Mouse (Mus musculus) urinary bladder, postnatal 36 days (tissue): Measurements from ENCODE around the gene Nck2.
A peak's percentile ranks its signal among the peaks of the same experiment; 100 is the strongest.

Source experiments
- DNase-seq, 2 experiments: peaks; one replicate each; pipeline ENCODE4 v3.0.0; 2022; ENCODE audit warnings: low spot score in 2 of 2, mixed read lengths in 1 of 2

The Nck2 gene

GRCm38 (mm10) chr1:43433853-43434252 lies 10.5 kb upstream of the Nck2 start:
- no peak for DNase-seq

DNA sequence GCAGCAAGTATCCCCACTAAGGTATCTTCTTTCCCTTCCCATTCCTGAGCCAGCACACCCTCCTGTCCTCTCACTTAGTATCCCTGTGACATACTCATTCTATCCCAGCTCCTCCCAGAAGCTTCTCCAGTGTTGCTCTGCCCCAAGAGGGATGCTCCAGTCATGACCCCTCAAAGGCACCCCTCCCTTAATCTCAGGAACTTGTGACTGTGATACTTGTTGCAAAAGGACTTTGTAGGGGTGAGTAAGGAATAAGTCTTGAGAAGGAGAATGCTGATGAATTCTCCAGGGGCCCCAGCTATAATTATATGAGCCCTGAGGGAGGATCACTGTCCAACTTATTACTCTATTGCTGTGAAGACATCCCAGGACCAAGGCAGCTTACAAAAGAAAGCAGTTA lies 7.8 kb upstream of the Nck2 start:
- no peak for DNase-seq

GRCm38 (mm10) chr1:43439261-43439660 lies 5.1 kb upstream of the Nck2 start:
- no peak for DNase-seq

DNA sequence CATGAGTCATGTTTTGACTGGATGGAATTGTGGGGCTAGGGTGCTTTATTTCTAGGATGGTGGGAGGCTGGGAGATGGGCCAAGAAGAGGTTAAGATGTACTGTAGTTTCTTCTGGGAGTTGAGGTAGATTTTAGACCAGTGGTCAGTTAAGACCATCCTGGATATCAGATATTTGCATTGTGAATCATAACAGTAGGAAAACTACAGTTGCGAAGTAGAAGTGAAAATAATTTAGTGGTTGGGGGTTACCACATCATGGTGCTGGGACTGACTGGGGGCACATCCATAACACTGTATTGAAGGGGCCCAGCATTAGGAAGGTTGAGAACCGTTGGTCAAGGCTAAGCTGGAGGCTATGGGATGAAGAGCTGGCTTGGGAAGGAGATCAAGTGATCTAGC lies 1.8 kb upstream of the Nck2 start:
- no peak for DNase-seq

- DNase-seq, result peak; percentile 69
Observed at GRCm38 (mm10) chr1:43445170-43446088, 1.1 kb downstream of the Nck2 start.

DNA sequence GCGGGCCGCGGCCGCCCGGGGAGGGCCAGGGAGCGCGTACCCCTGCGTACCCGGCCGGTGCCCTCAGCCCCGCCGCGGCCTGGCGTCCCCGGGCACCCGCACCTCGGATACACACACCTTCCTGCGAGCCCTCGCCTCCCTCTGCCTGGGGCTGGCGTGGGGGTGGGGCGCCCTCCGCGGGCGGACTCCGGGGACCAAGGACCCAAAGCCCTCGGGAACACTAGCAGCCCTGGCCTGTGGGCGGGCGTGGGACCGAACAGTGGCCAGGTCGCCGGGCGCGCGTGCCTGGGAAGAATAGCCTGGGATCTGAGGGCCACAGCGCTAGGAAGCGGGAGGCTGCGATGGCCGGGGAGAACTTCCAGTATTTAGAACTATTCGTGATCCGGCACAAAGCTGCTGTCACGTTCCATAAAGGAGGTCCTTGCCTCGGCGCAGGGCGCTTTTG lies 1.7 kb downstream of the Nck2 start:
- peak in 1 of 2 experiments; percentile 39 for DNase-seq

DNA sequence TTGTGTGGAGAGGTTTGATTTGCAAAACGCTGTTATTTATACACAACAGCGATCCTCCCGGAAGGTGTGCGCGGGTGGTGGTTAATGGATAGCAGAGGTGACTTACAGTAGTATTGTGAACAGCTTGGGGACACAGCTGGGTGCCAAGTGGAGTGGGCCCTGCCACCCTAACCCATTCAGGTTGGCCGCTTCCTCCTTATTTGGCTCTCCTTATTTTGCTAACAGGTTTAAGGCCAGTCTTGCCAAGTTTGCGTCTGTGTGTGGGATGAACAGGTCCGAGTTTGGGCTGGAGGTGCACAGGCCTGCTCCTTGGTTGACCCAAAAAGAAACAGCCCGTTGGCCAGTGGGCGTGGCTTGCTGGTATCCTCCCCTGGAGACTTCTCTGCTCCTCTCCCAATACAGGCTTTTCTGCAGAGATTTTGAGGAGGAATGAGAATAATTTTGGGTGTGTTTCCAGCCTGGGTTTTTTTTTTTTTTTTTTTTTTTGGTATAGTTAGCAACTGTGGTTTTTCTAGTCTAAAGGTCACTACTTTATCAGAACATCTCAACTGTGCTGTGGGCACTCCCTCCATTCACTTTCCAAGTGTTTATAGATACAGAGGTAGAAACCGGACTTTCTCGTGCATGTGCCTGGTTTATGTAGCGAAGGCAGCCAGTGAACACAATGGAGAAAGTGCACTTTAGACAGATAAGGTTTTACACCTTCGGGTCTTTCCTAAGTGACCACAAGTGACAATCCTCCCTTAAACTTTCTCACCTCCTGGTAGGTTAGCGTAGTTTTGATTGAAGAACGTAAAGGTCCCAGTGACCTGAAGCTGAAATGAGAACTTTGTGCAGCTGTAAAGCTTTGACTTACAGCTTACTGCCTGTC lies 2.6 kb downstream of the Nck2 start:
- peak in 1 of 2 experiments; percentile 45 for DNase-seq

- no peak for DNase-seq
Observed at GRCm38 (mm10) chr1:43447602-43448287, 3.4 kb downstream of the Nck2 start.

GRCm38 (mm10) chr1:43450811-43451210 lies 6.4 kb downstream of the Nck2 start:
- no peak for DNase-seq

DNA sequence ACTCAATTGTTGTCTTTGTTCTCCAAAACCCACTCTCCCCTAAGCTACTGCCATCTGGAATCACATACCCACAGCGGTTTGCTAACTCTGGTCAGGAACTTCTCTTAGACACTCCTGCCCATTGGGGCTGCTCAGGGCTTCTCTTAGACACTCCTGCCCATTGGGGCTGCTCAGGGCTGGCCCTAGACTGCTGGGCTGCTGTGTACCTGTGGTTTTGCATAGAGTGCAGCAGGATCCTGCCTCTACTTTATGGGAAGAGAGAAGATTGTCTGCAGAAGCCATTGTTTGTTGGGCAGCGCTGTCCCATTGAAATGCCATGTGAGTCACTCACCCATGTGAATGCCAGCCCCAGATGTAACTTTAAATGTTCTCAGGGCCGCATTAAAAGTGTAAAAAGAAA lies 9.3 kb downstream of the Nck2 start:
- no peak for DNase-seq

- no peak for DNase-seq
Observed at GRCm38 (mm10) chr1:43454741-43455140, 10.4 kb downstream of the Nck2 start.

GRCm38 (mm10) chr1:43455196-43455595 lies 10.8 kb downstream of the Nck2 start:
- DNase-seq, result no peak

DNA sequence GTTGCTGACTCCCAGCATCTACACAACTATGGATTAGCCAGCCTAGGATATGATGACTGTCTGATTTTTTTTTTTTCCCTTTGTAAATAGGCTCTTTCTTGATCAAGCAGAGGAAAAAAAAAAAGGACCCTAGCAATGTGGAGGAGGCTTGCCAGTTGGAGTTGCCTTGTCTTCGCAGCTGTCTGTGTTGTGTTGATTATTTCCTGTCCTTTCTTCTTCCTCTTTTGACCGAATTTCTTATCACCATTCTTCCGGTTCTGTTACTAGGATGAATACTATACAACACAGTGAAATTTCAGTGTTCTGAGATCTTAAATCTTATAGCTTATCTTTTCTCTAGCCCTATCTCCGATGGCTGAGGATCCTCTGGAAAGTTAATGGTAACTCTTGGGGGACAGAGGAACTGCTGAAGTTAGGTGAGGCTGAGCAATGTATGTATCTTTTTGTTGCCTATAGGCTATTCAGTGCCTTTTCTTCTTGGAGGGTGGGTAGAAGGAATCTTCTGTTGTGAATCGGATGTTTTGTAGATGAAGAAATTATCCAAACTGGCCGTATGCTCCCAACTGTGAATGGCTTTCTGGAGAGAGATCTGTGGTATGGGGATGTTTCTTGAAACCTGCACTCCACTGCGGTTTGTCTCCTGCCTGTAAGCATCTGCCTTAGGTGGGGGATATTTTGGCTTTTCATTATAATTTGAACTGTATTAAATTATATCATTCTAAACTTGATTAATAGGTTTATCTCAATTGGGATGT lies 12.8 kb downstream of the Nck2 start:
- no peak for DNase-seq

DNA sequence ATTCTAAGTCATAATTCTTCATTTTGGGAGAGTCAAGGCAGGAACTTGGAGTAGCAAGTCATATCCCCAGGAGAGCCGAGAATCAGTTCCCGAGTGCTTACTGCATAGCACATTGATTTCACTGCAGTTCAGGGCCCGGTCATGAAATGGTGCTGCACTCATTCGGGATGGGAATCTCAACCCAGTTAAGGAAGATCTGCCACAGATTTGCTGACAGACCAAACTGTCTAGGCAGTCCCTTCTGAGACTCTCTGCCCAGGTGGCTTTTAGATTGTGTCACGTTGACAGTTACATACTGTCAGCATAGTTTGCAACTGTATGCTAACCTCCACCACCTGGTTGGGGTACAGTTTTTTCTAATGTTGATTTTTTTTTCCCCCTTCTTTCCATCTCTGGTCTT lies 16.1 kb downstream of the Nck2 start:
- no peak for DNase-seq

- DNase-seq, result peak in 1 of 2 experiments; percentile 40
Observed at GRCm38 (mm10) chr1:43462666-43463065, 18.3 kb downstream of the Nck2 start.

DNA sequence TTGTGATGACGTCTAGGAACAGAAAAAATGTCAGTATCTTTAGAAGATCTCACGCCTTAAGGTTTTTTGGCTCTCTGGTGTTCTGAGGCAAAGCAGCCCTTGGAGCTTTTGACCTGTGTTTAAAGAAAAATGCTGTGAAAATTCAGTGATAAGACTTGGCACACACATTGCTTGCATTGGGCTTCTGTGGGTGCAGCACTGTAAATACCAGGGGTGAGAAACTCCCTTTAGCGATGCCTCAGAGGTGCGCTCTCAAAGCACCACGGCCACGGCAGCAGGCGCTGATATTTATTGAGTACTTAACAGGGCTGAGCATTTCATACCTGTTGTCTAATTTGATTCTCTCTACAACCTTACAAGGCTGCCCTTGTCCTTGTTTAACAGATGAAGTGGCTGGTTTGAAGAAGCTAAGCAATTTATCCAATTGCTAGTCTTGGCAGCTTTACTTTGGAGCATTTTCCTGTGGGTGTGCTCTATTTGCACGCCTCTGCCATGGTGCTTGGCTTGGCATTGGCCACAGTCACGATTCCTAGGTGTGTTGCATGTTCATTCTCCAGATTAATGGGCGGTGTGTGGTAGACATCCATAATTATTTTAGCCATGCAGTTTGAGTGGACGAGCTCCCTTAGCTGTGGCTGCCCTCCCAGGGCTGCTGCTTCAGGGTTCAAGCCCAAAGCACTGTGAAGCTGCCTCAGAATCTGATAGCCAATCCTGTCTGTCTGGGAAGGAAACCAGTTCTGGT lies 19.7 kb downstream of the Nck2 start:
- DNase-seq, result no peak

GRCm38 (mm10) chr1:43464976-43465375 lies 20.6 kb downstream of the Nck2 start:
- DNase-seq, result no peak

GRCm38 (mm10) chr1:43465957-43466624 lies 21.7 kb downstream of the Nck2 start:
- DNase-seq, result no peak

DNA sequence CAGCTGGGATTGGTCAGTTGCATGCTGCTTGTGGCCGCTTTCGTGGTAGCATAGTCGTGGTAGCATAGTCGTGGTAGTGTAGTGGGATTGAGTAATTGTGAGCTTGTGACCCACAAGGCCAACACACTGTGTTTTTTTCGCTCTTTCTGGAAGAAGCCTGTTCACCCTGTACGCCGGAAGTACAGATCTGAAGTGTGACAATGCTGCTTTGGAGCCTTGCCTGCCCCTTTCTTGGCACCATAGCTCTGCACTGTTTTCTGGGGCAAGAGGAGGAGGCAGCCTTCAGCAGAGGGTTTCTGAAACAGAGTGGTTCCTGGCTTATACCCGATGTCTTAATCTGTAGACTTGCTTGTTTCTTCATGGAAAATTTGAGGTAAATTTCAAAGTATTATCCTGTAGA lies 23.3 kb downstream of the Nck2 start:
- DNase-seq, result peak in 1 of 2 experiments; percentile 40

DNA sequence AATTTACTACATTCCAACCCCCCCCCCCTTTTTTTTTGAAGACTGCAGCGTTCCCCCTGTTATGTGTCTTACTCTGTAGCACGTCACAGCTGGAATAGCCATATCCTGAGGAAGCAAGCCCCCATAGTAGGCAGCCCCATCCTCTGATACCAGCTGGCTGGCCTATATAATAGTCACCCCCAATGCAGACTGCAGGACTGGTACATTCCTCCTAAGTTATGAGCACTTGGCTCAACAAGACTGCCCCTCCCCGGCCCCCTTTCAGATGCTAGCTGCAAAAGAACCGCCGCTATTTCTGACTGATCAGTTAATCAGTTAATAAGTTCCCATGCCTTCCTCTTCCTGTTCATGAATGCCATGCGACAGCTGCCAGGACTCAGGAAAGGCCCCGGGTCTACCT lies 23.8 kb downstream of the Nck2 start:
- DNase-seq, result no peak
